Mouse (Mus musculus) embryonic facial prominence, embryonic 11.5 days (tissue): Measurements from ENCODE around the gene Ankrd39. TPM values are rescaled to one million over a fixed set of nuclear protein-coding genes. Genes with fewer than 3 reads are reported as not detected.

Experiments used
- ATAC-seq: fragments of 200-750 bp; cut with Nextera tagmentation; replicated peaks from 2 replicates; pipeline ENCODE4 v1.8.0; 2017; ENCODE audit warnings: low read depth; ENCODE audit not compliant: insufficient number of reproducible peaks, low FRiP score, low TSS enrichment
- DNase-seq: peaks from one replicate; pipeline ENCODE4 v3.0.0-alpha.2; 2015; ENCODE audit warnings: low spot score
- H3K27ac ChIP-seq: fragments of 300-500 bp; sonication (generic); replicated peaks from 2 replicates; pipeline ENCODE4 v1.5.1; 2014; ENCODE audit warnings: mild to moderate bottlenecking, low read depth, low read length, control low read depth
- H3K27me3 ChIP-seq: fragments of 300-500 bp; sonication (generic); 2 replicates; pipeline ENCODE4 v1.6.1; 2014; ENCODE audit warnings: mild to moderate bottlenecking, low read length, moderate library complexity, mixed read lengths; ENCODE audit not compliant: control insufficient read depth, insufficient read depth
- H3K36me3 ChIP-seq: fragments of 300-500 bp; sonication (generic); replicated peaks from 2 replicates; pipeline ENCODE4 v1.6.1; 2014; ENCODE audit warnings: low read depth, mild to moderate bottlenecking, low read length, moderate library complexity, mixed read lengths; ENCODE audit not compliant: control insufficient read depth, insufficient read depth
- H3K4me1 ChIP-seq: fragments of 300-500 bp; sonication (generic); 2 replicates; pipeline ENCODE4 v1.6.1; 2014; ENCODE audit warnings: low read length, mixed read lengths; ENCODE audit not compliant: control insufficient read depth, insufficient read depth
- H3K4me2 ChIP-seq: fragments of 300-500 bp; sonication (generic); 2 replicates; pipeline ENCODE4 v1.6.1; 2014; ENCODE audit warnings: low read depth, mild to moderate bottlenecking, control low read depth, low read length, moderate library complexity
- H3K4me3 ChIP-seq: fragments of 300-500 bp; sonication (generic); 2 replicates; pipeline ENCODE4 v1.5.1; 2014; ENCODE audit warnings: low read depth, low read length, control low read depth
- H3K9ac ChIP-seq: fragments of 300-500 bp; sonication (generic); replicated peaks from 2 replicates; pipeline ENCODE4 v1.6.1; 2014; ENCODE audit warnings: mild to moderate bottlenecking, control low read depth, low read length
- H3K9me3 ChIP-seq: fragments of 300-500 bp; sonication (generic); replicated peaks from 2 replicates; pipeline ENCODE4 v1.6.1; 2016; ENCODE audit warnings: mild to moderate bottlenecking, low read length, inconsistent platforms, mixed read lengths; ENCODE audit not compliant: control insufficient read depth
- WGBS: fragments of 180-500 bp; shearing (Covaris S2); extraction: QIAGEN DNeasy Blood & Tissue Kit; methylation state at CpG from one replicate; pipeline ENCODE4 v1.1.7; 2014; 5-methylcytosine and 5-hydroxymethylcytosine counted together
- polyA plus RNA-seq: library from polyadenylated mRNA; unstranded; fragments of >200 nt; fragmentation: Nextera tagmentation; extraction: Ambion mirVana; gene quantifications from 2 replicates; pipeline ENCODE4 v1.2.1, GENCODE M21; 2014

Ankrd39 gene
- polyA plus RNA-seq, 1 experiment from 2014 or later, result 11.9 TPM

- Histone ChIP-seq H3K4me2 (no peak overlapping the region), H3K27me3 (no peaks in the 10 kb centered on the region), H3K4me3 (no peak overlapping the region), H3K4me1 (peaks cover 6% of the 10 kb centered on the region; the same call in 1 of the 2 replicates), H3K36me3 (no peaks in the 10 kb centered on the region), H3K27ac (no peak overlapping the region), H3K9me3 (no peaks in the 10 kb centered on the region), H3K9ac (no peak overlapping the region)
- no peak for DNase-seq
- no peak for ATAC-seq
- 73% methylated on average over 4 of the region's 4 CpGs for WGBS
Measured at GRCm38 (mm10) chr1:36562388-36562787, 15.1 kb upstream of the Ankrd39 start.

- DNase-seq (no peak), ATAC-seq (no peak)
- Histone ChIP-seq H3K9ac (no peak overlapping the region), H3K4me3 (no peak overlapping the region), H3K27me3 (no peaks in the 10 kb centered on the region), H3K27ac (no peak overlapping the region), H3K36me3 (no peaks in the 10 kb centered on the region), H3K4me2 (no peak overlapping the region), H3K4me1 (peaks cover 6% of the 10 kb centered on the region; the same call in 1 of the 2 replicates), H3K9me3 (no peaks in the 10 kb centered on the region)
- WGBS, result 41% methylated on average over 6 of the region's 6 CpGs
Measured at GRCm38 (mm10) chr1:36560903-36561302, 13.7 kb upstream of the Ankrd39 start.

- H3K9me3 ChIP-seq, result no peaks in the 10 kb centered on the region
- H3K27ac ChIP-seq, result no peak overlapping the region
- peaks cover 13% of the 10 kb centered on the region for H3K4me1 ChIP-seq
- H3K9ac ChIP-seq, result no peak overlapping the region
- WGBS, result 42% methylated on average over 5 of the region's 5 CpGs
- no peak overlapping the region for H3K4me3 ChIP-seq
- DNase-seq (no peak), ATAC-seq (no peak)
- H3K27me3 ChIP-seq, result no peaks in the 10 kb centered on the region
- no peak overlapping the region for H3K4me2 ChIP-seq
- H3K36me3 ChIP-seq, result no peaks in the 10 kb centered on the region
Measured at GRCm38 (mm10) chr1:36559888-36560287, 12.6 kb upstream of the Ankrd39 start.

- peaks cover 15% of the 10 kb centered on the region for H3K4me1 ChIP-seq
- H3K27ac ChIP-seq, result no peak overlapping the region
- DNase-seq, result no peak
- H3K4me2 ChIP-seq, result no peak overlapping the region; the same call in 1 of the 2 replicates
- 3% methylated on average over 4 of the region's 4 CpGs for WGBS
- no peaks in the 10 kb centered on the region for H3K36me3 ChIP-seq
- H3K4me3 ChIP-seq, result peak overlapping the region; percentile 95
- H3K9me3 ChIP-seq, result no peaks in the 10 kb centered on the region
- H3K27me3 ChIP-seq, result no peaks in the 10 kb centered on the region
- peak overlapping the region; percentile 89; the same call in 1 of the 2 replicates for H3K9ac ChIP-seq
- no peak for ATAC-seq
Measured at GRCm38 (mm10) chr1:36559256-36559655, 12.0 kb upstream of the Ankrd39 start.

- WGBS, result under 1% methylated on average over 61 of the region's 69 CpGs
- H3K27ac ChIP-seq, result peak within 1 kb of the TSS; percentile 96
- H3K36me3 ChIP-seq, result 0 out of 2 replicates have a peak, but pooled peaks cover 1% of the 10 kb centered on the region
- H3K9me3 ChIP-seq, result no peaks in the 10 kb centered on the region
- ATAC-seq (peak; percentile 57), DNase-seq (peak; percentile 92)
- H3K27me3 ChIP-seq, result no peaks in the 10 kb centered on the region
- peak within 1 kb of the TSS; percentile 89 for H3K9ac ChIP-seq
- peaks cover 15% of the 10 kb centered on the region for H3K4me1 ChIP-seq
- H3K4me2 ChIP-seq, result peak within 1 kb of the TSS; percentile 78
- peak within 1 kb of the TSS; percentile 95 for H3K4me3 ChIP-seq
Measured at GRCm38 (mm10) chr1:36558031-36558993, 11.1 kb upstream of the Ankrd39 start, which contains the start of gene Sema4c. Gene Sema4c, minus strand, starts transcription at chr1:36558349.

GRCm38 (mm10) chr1:36557457-36558011 lies 10.3 kb upstream of the Ankrd39 start:
- Histone ChIP-seq H3K4me2 (peak overlapping the region; percentile 78), H3K4me3 (peak overlapping the region; percentile 95), H3K27me3 (no peaks in the 10 kb centered on the region), H3K27ac (peak overlapping the region; percentile 96), H3K9ac (peak overlapping the region; percentile 89), H3K4me1 (peaks cover 15% of the 10 kb centered on the region), H3K36me3 (peaks cover 9% of the 10 kb centered on the region), H3K9me3 (no peaks in the 10 kb centered on the region)
- DNase-seq (peak; percentile 89), ATAC-seq (peak; percentile 72)
- under 1% methylated on average over 44 of the region's 48 CpGs for WGBS

GRCm38 (mm10) chr1:36556553-36557456 lies 9.6 kb upstream of the Ankrd39 start:
- no peaks in the 10 kb centered on the region for H3K9me3 ChIP-seq
- H3K4me2 ChIP-seq, result peak overlapping the region; percentile 78
- peak; percentile 96 for DNase-seq
- H3K9ac ChIP-seq, result peak overlapping the region; percentile 89
- peak overlapping the region; percentile 96 for H3K27ac ChIP-seq
- peak overlapping the region; percentile 95 for H3K4me3 ChIP-seq
- peaks cover 16% of the 10 kb centered on the region for H3K36me3 ChIP-seq
- peaks cover 15% of the 10 kb centered on the region for H3K4me1 ChIP-seq
- under 1% methylated on average over 52 of the region's 52 CpGs for WGBS
- no peaks in the 10 kb centered on the region for H3K27me3 ChIP-seq
- peak; percentile 77 for ATAC-seq
